Mouse (Mus musculus) testis, postnatal 14 days (tissue): Measurements from ENCODE around the gene Znrf4.

Experiments
- DNase-seq: peaks from one replicate; pipeline ENCODE4 v3.0.0; 2021; ENCODE audit warnings: low spot score

The Znrf4 gene

GRCm38 (mm10) chr17:56466747-56467146 is 45.5 kb downstream of the Znrf4 start:
- no peak for DNase-seq

- peak; percentile 41 for DNase-seq
Observed at GRCm38 (mm10) chr17:56464817-56465216, 47.4 kb downstream of the Znrf4 start.

DNA sequence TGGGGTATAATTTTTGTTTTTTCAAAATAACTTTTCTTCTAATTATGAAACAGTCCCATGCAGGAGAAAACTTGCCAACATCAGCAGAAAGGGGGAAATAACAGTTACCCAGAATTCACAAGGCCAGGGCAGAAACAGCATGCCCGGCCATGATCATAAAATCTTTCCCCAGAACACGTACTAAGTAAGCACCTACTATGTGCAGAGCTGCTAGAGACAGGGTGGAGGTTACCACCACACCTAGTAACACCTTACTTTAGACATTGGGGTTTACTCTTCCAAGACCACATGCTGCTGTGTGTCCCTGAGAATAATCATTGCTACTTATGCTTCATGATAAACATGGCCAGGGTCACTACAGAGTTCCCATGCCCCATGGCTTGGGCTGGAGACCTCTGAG is 47.9 kb downstream of the Znrf4 start:
- DNase-seq = no peak

DNA sequence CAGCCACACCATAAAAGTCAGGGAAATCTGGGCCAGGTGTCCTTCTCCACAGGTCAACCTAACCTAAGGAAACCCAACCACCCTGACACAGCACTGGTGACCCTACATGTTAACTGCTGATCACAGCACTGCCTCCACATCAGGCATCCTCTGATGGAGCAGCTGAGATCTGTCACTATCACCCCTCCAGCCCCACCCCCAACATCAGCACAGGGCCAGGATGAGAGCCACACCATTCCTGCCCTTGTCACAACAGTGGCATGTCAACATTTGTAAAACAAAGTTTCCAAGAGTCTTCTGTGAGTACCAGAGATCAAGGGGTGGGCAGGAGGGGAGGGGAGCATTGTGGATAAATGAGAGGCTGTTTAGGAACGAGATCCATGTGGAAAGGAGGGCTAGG is 48.7 kb downstream of the Znrf4 start:
- DNase-seq = no peak

GRCm38 (mm10) chr17:56462835-56463455 is 49.3 kb downstream of the Znrf4 start:
- no peak for DNase-seq

DNA sequence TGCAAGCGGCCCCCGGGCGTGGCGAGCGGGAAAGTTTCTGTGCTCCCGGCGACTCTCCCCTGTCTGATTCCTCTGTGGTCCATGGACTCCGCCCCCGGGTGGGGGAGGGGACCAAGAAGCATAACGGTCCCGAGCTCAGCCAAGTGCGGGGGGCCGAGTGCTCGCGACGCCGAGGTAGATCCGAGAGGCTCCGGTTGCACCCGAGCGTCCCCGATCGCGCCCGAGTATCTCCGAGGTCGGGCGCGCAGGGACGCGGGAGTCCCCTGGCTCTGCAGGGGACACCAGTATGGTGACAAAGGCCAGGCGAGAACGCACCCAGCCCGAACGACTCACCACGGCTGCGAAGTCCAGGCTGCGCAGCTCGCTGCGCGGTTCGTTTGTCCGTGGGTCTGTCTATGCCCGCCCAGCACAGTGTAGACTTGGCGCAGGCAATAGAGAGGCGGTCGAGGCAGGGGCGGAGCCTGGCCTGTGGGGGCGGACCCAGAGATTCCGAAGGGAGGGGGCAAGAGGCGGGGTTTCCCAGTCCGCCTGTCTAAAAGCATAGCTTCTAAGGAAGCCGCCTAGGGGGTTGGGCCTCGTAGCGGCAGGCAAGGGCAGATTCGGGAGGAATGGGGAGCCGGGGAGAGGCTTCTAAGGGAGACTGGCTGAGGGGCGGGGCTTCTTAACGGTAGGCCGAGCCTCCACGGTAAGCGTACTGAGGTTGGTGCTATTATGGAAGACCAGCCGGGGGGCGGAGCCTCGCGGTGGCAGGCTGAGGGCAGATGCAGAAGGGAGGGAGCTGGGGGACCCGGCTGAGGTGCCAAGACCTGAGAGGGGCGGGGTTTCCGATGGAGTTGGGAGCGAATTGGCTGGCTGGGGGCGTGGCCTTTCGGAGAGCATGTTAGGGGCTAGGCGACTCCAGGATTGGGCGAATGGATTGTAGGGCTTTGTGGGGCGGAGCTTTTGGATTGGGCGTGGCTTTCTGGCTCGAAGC is 50.2 kb downstream of the Znrf4 start:
- peak; percentile 99 for DNase-seq
